Mouse (Mus musculus) thymus, adult 2 months (tissue): ENCODE results near the gene Megf9.

ENCODE experiments used
- CTCF ChIP-seq: fragments of 200-500 bp; IDR thresholded peaks from 2 replicates; pipeline ENCODE4 v1.5.1; 2012; ENCODE audit warnings: mild to moderate bottlenecking, control low read depth, low read length, moderate library complexity, borderline replicate concordance; ENCODE audit not compliant: control insufficient read depth, poor library complexity, insufficient read depth; ENCODE audit errors: extremely low read depth
- POLR2A ChIP-seq: fragments of 200-500 bp; IDR thresholded peaks from 2 replicates; pipeline ENCODE4 v1.6.1; 2012; ENCODE audit warnings: mild to moderate bottlenecking, low read length, control low read depth, moderate library complexity; ENCODE audit not compliant: control insufficient read depth, poor library complexity, insufficient read depth; ENCODE audit errors: extremely low read depth

DNA sequence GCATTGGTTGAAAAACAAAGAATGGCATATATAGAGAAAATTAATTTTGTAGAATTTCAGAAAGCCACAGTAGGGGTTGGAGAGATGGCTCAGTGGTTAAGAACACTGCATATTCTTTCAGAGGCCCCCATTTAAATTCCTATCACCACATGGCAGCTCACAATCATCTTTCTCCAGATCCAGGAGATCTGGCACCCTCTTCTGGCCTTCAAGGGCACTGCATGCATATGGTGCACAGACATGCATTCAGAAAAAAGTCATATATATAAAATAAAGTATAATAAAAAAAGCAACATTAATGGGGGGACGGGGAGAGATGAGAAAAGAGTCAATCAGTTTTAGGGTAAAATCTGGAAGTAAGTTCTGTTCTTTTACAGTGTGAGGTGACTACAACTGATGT, 85.1 kb downstream of the Megf9 start:
- TF ChIP-seq CTCF (no peak), POLR2A (no peak)
